17 mouse cellular contexts compared by ENCODE assay signal in genomic region chr17:12134975-12135633, GRCm38 (mm10). TPM values are rescaled to one million over a fixed set of nuclear protein-coding genes. Genes with fewer than 3 reads are reported as not detected.
DNase-seq lines count a peak whose midpoint lies in the region; TF ChIP-seq lines count a peak whose summit lies in the region.
"Had no signal": no experiment of that assay in that cellular context is flagged by ENCODE, and none has a peak within 500 bp of the region (broad histone marks: within the 10 kb centered on the region; RNA-seq: fewer than 3 reads in every experiment).

No protein-coding gene starts in this region.

- 73% methylated on average over 12 of the region's 12 CpGs for WGBS in lung, adult 2 months

- TF ChIP-seq CTCF in lung, adult 2 months (IDR thresholded peaks at IDR 0.05; ENCODE audit: insufficient read depth, low read length): no peak

- H3K4me1 ChIP-seq in lung, adult 2 months (ENCODE audit: control insufficient read depth, insufficient read depth, low read length): peaks cover 11% of the 10 kb centered on the region
- H3K4me1 ChIP-seq: heart, embryonic 10.5 days; limb, embryonic 13.5 days had no signal

- TF ChIP-seq POLR2A in lung, adult 2 months (IDR thresholded peaks at IDR 0.05; ENCODE audit: borderline replicate concordance, extremely low read depth, low read depth, low read length): no peak

- DNase-seq in heart, adult 8-10 months (ENCODE audit: low spot score): peak; percentile 9
- DNase-seq in heart, postnatal 10 days: no peak
- DNase-seq in lung, adult 18-20 months: peak; percentile 33 to 54
- DNase-seq in lung, adult 2 months: no peak
- DNase-seq in lung, postnatal 10 days: peak; percentile 54
- no peak for DNase-seq in gastrocnemius, postnatal 25 days
- DNase-seq in left cerebral cortex, adult 18-20 months (ENCODE audit: low spot score in 2 of 2): no peak
- DNase-seq in left cerebral cortex, postnatal 25 days (ENCODE audit: low spot score in 2 of 2): no peak
- DNase-seq: cerebellum, adult 9-11 months; embryo, embryonic 11 days; heart, postnatal 36 days; layer of hippocampus, postnatal 36 days; thymus, postnatal 36 days had no signal

- intact Hi-C loops in heart, postnatal 10 days (cut with DNase I): no loop called here
- intact Hi-C loops in left cerebral cortex, postnatal 25 days (cut with DNase I): no loop called here

- no peak overlapping the region for H3K4me3 ChIP-seq in lung, adult 2 months (replicated peaks; ENCODE audit: extremely low read depth, low read depth, low read length)
- H3K4me3 ChIP-seq: forebrain, embryonic 13.5 days; heart, embryonic 10.5 days; limb, embryonic 13.5 days; myocyte had no signal

RNA-seq across cellular contexts. Expression of gene Agpat4, which starts 16.6 kb away (rescaled TPM):
- total RNA-seq in heart, adult 8-10 months (2022): 1 to 10 TPM; 2.5 to 3.8 (median 3.4) TPM
- total RNA-seq in heart, postnatal 10 days (2021): 10 to 100 TPM in 1 of 2 experiments, 1 to 10 TPM in 1; 8.4 to 10.2 TPM
- 40.1 and 50.7 TPM in 2 replicates for polyA plus RNA-seq in lung, adult 2 months (2012; rRNA removed)
- 1 to 10 TPM; 2.3 to 2.7 TPM for total RNA-seq in gastrocnemius, postnatal 25 days (2021)
- total RNA-seq in left cerebral cortex, adult 18-20 months (2021): 10 to 100 TPM; 56.5 to 62.9 TPM
- 10 to 100 TPM; 60.5 to 65.6 TPM for total RNA-seq in left cerebral cortex, postnatal 25 days (2021)

Comparison
In these comparisons a context has a peak if more than half of its experiments do, and no peak if none do; other contexts are left out.
1. DNase-seq: peak in heart, adult 8-10 months (single experiment), lung, adult 18-20 months (2 of 2) and lung, postnatal 10 days (single experiment); none in heart, postnatal 10 days (0 of 2), lung, adult 2 months (single experiment), gastrocnemius, postnatal 25 days (single experiment), left cerebral cortex, adult 18-20 months (0 of 2) and left cerebral cortex, postnatal 25 days (0 of 2).
2. RNA of gene Agpat4, which starts 16.6 kb away (total RNA-seq): 60.5 to 65.6 TPM in left cerebral cortex, postnatal 25 days and 56.5 to 62.9 TPM in left cerebral cortex, adult 18-20 months; 8.4 to 10.2 TPM in heart, postnatal 10 days, 2.5 to 3.8 TPM in heart, adult 8-10 months and 2.3 to 2.7 TPM in gastrocnemius, postnatal 25 days; every median in the first group is over 4 times any median in the second.